Mouse (Mus musculus) thymus, postnatal 25 days (tissue): ENCODE data around the gene Kcnk12.

Experiments
- DNase-seq: peaks from one replicate; pipeline ENCODE4 v3.0.0; 2022

Kcnk12 gene

GRCm38 (mm10) chr17:87797688-87798291 is at the start of gene Kcnk12:
Gene Kcnk12, minus strand, starts transcription at chr17:87797994.
- no peak for DNase-seq

GRCm38 (mm10) chr17:87842156-87842555 is 44.4 kb upstream of the Kcnk12 start:
- no peak for DNase-seq

- no peak for DNase-seq
Observed at GRCm38 (mm10) chr17:87840079-87840478, 42.3 kb upstream of the Kcnk12 start.

GRCm38 (mm10) chr17:87834850-87835249 is 37.1 kb upstream of the Kcnk12 start:
- no peak for DNase-seq

- no peak for DNase-seq
Observed at GRCm38 (mm10) chr17:87826909-87827308, 29.1 kb upstream of the Kcnk12 start.

GRCm38 (mm10) chr17:87826036-87826560 is 28.3 kb upstream of the Kcnk12 start:
- no peak for DNase-seq

- DNase-seq: no peak
Observed at GRCm38 (mm10) chr17:87825454-87826008, 27.7 kb upstream of the Kcnk12 start.

- no peak for DNase-seq
Observed at GRCm38 (mm10) chr17:87823031-87823430, 25.2 kb upstream of the Kcnk12 start.

- DNase-seq: no peak
Observed at GRCm38 (mm10) chr17:87809556-87809955, 11.8 kb upstream of the Kcnk12 start.

- DNase-seq: no peak
Observed at GRCm38 (mm10) chr17:87799948-87800340, 2.1 kb upstream of the Kcnk12 start.

- no peak for DNase-seq
Observed at GRCm38 (mm10) chr17:87799212-87799947, 1.6 kb upstream of the Kcnk12 start.

- peak; percentile 45 for DNase-seq
Observed at GRCm38 (mm10) chr17:87798423-87798941, 688 bp upstream of the Kcnk12 start.

- DNase-seq: no peak
Observed at GRCm38 (mm10) chr17:87796881-87797416, 845 bp downstream of the Kcnk12 start.

- no peak for DNase-seq
Observed at GRCm38 (mm10) chr17:87795927-87796714, 1.7 kb downstream of the Kcnk12 start.

- DNase-seq: no peak
Observed at GRCm38 (mm10) chr17:87794801-87795200, 3.0 kb downstream of the Kcnk12 start.

- DNase-seq: no peak
Observed at GRCm38 (mm10) chr17:87793331-87793730, 4.5 kb downstream of the Kcnk12 start.

- no peak for DNase-seq
Observed at GRCm38 (mm10) chr17:87792623-87793315, 5.0 kb downstream of the Kcnk12 start.

GRCm38 (mm10) chr17:87791517-87792098 is 6.2 kb downstream of the Kcnk12 start:
- DNase-seq: no peak

GRCm38 (mm10) chr17:87790661-87791060 is 7.1 kb downstream of the Kcnk12 start:
- no peak for DNase-seq

GRCm38 (mm10) chr17:87788216-87788615 is 9.6 kb downstream of the Kcnk12 start:
- no peak for DNase-seq

GRCm38 (mm10) chr17:87787711-87788110 is 10.1 kb downstream of the Kcnk12 start:
- DNase-seq: no peak

- DNase-seq: no peak
Observed at GRCm38 (mm10) chr17:87785721-87786120, 12.1 kb downstream of the Kcnk12 start.
